ENCODE assay signal across 10 mouse cellular contexts in genomic region chr15:103333738-103334137, GRCm38 (mm10). TPM values are rescaled to one million over a fixed set of nuclear protein-coding genes. Genes with fewer than 3 reads are reported as not detected.
DNase-seq lines count a peak whose midpoint lies in the region; ATAC-seq and TF ChIP-seq lines count a peak whose summit lies in the region.
"Had no signal": no experiment of that assay in that cellular context is flagged by ENCODE, and none has a peak within 500 bp of the region (broad histone marks: within the 10 kb centered on the region; RNA-seq: fewer than 3 reads in every experiment).

No protein-coding gene starts in this region.

- DNase-seq in heart, embryonic 10.5 days (ENCODE audit: low spot score) = no peak
- no peak for DNase-seq in hindbrain, postnatal 0 days (ENCODE audit: low spot score)
- DNase-seq in embryo, embryonic 10.5 days (ENCODE audit: low spot score) = no peak
- no peak for DNase-seq in embryo, embryonic 10 days (ENCODE audit: low spot score)
- no peak for DNase-seq in left cerebral cortex, postnatal 4 days
- DNase-seq: adrenal gland, adult 2 months; thymus, postnatal 14 days had no signal

- intact Hi-C loops in left cerebral cortex, postnatal 4 days (cut with DNase I) = no loop called here

- 64% methylated on average over 5 of the region's 5 CpGs for WGBS in heart, embryonic 10.5 days
- 70% methylated on average over 5 of the region's 5 CpGs for whole genome bisulfite sequencing in heart, embryonic 12.5 days
- 60% methylated on average over 5 of the region's 5 CpGs for WGBS in hindbrain, postnatal 0 days
- 34% methylated on average over 5 of the region's 5 CpGs for WGBS in midbrain, embryonic 13.5 days

- peak overlapping the region; percentile 60; the same call in 1 of the 2 replicates for H3K27ac ChIP-seq in heart, embryonic 10.5 days
- H3K27ac ChIP-seq in heart, embryonic 12.5 days (ENCODE audit: poor library complexity, severe bottlenecking) = no peak overlapping the region
- peak overlapping the region; percentile 97 for H3K27ac ChIP-seq in bone marrow macrophage, adult 2 months (ENCODE audit: insufficient read depth, low read depth, low read length)
- H3K27ac ChIP-seq in hindbrain, postnatal 0 days = peak overlapping the region; percentile 20; the same call in 1 of the 2 replicates
- H3K27ac ChIP-seq in midbrain, embryonic 13.5 days = peak overlapping the region; percentile 44; the same call in 1 of the 2 replicates

- TF ChIP-seq POLR2A in bone marrow macrophage, adult 2 months (IDR thresholded peaks at IDR 0.05; ENCODE audit: borderline replicate concordance, low read depth, low read length) = no peak

- peaks cover 42% of the 10 kb centered on the region for H3K4me1 ChIP-seq in heart, embryonic 10.5 days
- peaks cover 29% of the 10 kb centered on the region for H3K4me1 ChIP-seq in heart, embryonic 12.5 days (replicated peaks)
- peaks cover 41% of the 10 kb centered on the region for H3K4me1 ChIP-seq in bone marrow macrophage, adult 2 months (ENCODE audit: control insufficient read depth, insufficient read depth, low read length)
- H3K4me1 ChIP-seq in hindbrain, postnatal 0 days (ENCODE audit: insufficient read depth, low read length) = no peaks in the 10 kb centered on the region
- H3K4me1 ChIP-seq in midbrain, embryonic 13.5 days (replicated peaks) = peaks cover 47% of the 10 kb centered on the region

- H3K4me3 ChIP-seq in heart, embryonic 10.5 days = no peak overlapping the region
- H3K4me3 ChIP-seq in heart, embryonic 12.5 days = no peak overlapping the region
- H3K4me3 ChIP-seq in bone marrow macrophage, adult 2 months (ENCODE audit: insufficient read depth, low read length) = peak overlapping the region; percentile 70
- no peak overlapping the region for H3K4me3 ChIP-seq in hindbrain, postnatal 0 days (ENCODE audit: low read length)
- H3K4me3 ChIP-seq in midbrain, embryonic 13.5 days (replicated peaks) = no peak overlapping the region

- no peak for ATAC-seq in heart, embryonic 12.5 days (ENCODE audit: insufficient number of reproducible peaks, low FRiP score)
- ATAC-seq in hindbrain, postnatal 0 days = peak; percentile 19; the same call in 1 of the 2 replicates
- peak; percentile 3; the same call in 1 of the 2 replicates for ATAC-seq in midbrain, embryonic 13.5 days

- H3K27me3 ChIP-seq in heart, embryonic 10.5 days (ENCODE audit: insufficient read depth, poor library complexity, severe bottlenecking) = peaks cover 33% of the 10 kb centered on the region
- peaks cover 38% of the 10 kb centered on the region for H3K27me3 ChIP-seq in heart, embryonic 12.5 days (replicated peaks)
- H3K27me3 ChIP-seq in hindbrain, postnatal 0 days (ENCODE audit: insufficient read depth, low read length) = no peaks in the 10 kb centered on the region
- H3K27me3 ChIP-seq in midbrain, embryonic 13.5 days = peaks cover 15% of the 10 kb centered on the region

- no peak overlapping the region for H3K4me2 ChIP-seq in heart, embryonic 12.5 days
- H3K4me2 ChIP-seq in hindbrain, postnatal 0 days (ENCODE audit: low read depth, low read length) = no peak overlapping the region
- peak overlapping the region; percentile 20; the same call in 1 of the 2 replicates for H3K4me2 ChIP-seq in midbrain, embryonic 13.5 days (replicated peaks)

- no peaks in the 10 kb centered on the region for H3K9me3 ChIP-seq in heart, embryonic 10.5 days
- no peaks in the 10 kb centered on the region for H3K9me3 ChIP-seq in heart, embryonic 12.5 days (replicated peaks)
- no peaks in the 10 kb centered on the region for H3K9me3 ChIP-seq in hindbrain, postnatal 0 days (ENCODE audit: low read length)
- no peaks in the 10 kb centered on the region for H3K9me3 ChIP-seq in midbrain, embryonic 13.5 days

- H3K9ac ChIP-seq in heart, embryonic 12.5 days = no peak overlapping the region
- no peak overlapping the region for H3K9ac ChIP-seq in hindbrain, postnatal 0 days (replicated peaks; ENCODE audit: low read length)
- peak overlapping the region; percentile 28; the same call in 1 of the 2 replicates for H3K9ac ChIP-seq in midbrain, embryonic 13.5 days (replicated peaks)

- TF ChIP-seq CTCF in bone marrow macrophage, adult 2 months (IDR thresholded peaks at IDR 0.05; ENCODE audit: low read depth, low read length) = no peak
- TF ChIP-seq CTCF in hindbrain, postnatal 0 days (IDR thresholded peaks at IDR 0.05; ENCODE audit: low read depth) = no peak

- H3K36me3 ChIP-seq in heart, embryonic 10.5 days = no peaks in the 10 kb centered on the region
- H3K36me3 ChIP-seq in heart, embryonic 12.5 days = no peaks in the 10 kb centered on the region
- H3K36me3 ChIP-seq in hindbrain, postnatal 0 days (ENCODE audit: insufficient read depth, low read length) = no peaks in the 10 kb centered on the region
- H3K36me3 ChIP-seq in midbrain, embryonic 13.5 days = no peaks in the 10 kb centered on the region

RNA-seq across cellular contexts. Expression of gene Zfp385a, which starts 6.2 kb away (rescaled TPM):
- 8.9 and 15.8 TPM in 2 replicates for polyA plus RNA-seq in heart, embryonic 10.5 days (2016; fragmentation: Nextera tagmentation; extraction: Ambion mirVana)
- polyA plus RNA-seq in heart, embryonic 12.5 days (2016; fragmentation: Nextera tagmentation; extraction: Ambion mirVana) = 9.2 and 10.3 TPM in 2 replicates
- polyA plus RNA-seq in bone marrow macrophage, adult 2 months (2012; ENCODE audit: insufficient read depth, insufficient read length, missing spikeins) = 73.0 and 86.1 TPM in 2 replicates
- total RNA-seq in hindbrain, postnatal 0 days (2014; rRNA removed) = 20.6 and 25.8 TPM in 2 replicates
- polyA plus RNA-seq in hindbrain, postnatal 0 days (2015; fragmentation: Nextera tagmentation; extraction: Ambion mirVana) = 19.8 and 23.1 TPM in 2 replicates
- polyA plus RNA-seq in midbrain, embryonic 13.5 days (2015; fragmentation: Nextera tagmentation; extraction: Ambion mirVana) = 15.1 and 17.9 TPM in 2 replicates
- 10 to 100 TPM; 47.8 to 52.7 TPM for total RNA-seq in left cerebral cortex, postnatal 4 days (2021)

RNA-seq across cellular contexts. Expression of gene Gpr84, which starts 23.3 kb away (rescaled TPM):
- 0.35 TPM in 1 of 2 replicates, not detected in the other for polyA plus RNA-seq in heart, embryonic 10.5 days (2016; fragmentation: Nextera tagmentation; extraction: Ambion mirVana)
- polyA plus RNA-seq in heart, embryonic 12.5 days (2016; fragmentation: Nextera tagmentation; extraction: Ambion mirVana) = 0.17 and 0.29 TPM in 2 replicates
- 1.4 and 2.7 TPM in 2 replicates for polyA plus RNA-seq in bone marrow macrophage, adult 2 months (2012; ENCODE audit: insufficient read depth, insufficient read length, missing spikeins)
- total RNA-seq in hindbrain, postnatal 0 days (2014; rRNA removed) = 0.58 and 0.86 TPM in 2 replicates
- polyA plus RNA-seq in hindbrain, postnatal 0 days (2015; fragmentation: Nextera tagmentation; extraction: Ambion mirVana) = 0.30 and 0.37 TPM in 2 replicates
- 0.18 and 0.94 TPM in 2 replicates for polyA plus RNA-seq in midbrain, embryonic 13.5 days (2015; fragmentation: Nextera tagmentation; extraction: Ambion mirVana)
- under 1 TPM; 0.44 to 0.46 TPM for total RNA-seq in left cerebral cortex, postnatal 4 days (2021)
- total RNA-seq: adrenal gland, adult 2 months had no signal

RNA-seq across cellular contexts. Expression of gene Itga5, which starts 32.8 kb away (rescaled TPM):
- polyA plus RNA-seq in heart, embryonic 10.5 days (2016; fragmentation: Nextera tagmentation; extraction: Ambion mirVana) = 60.6 and 98.7 TPM in 2 replicates
- polyA plus RNA-seq in heart, embryonic 12.5 days (2016; fragmentation: Nextera tagmentation; extraction: Ambion mirVana) = 111 and 115 TPM in 2 replicates
- 34.0 and 37.3 TPM in 2 replicates for polyA plus RNA-seq in bone marrow macrophage, adult 2 months (2012; ENCODE audit: insufficient read depth, insufficient read length, missing spikeins)
- 8.2 and 8.3 TPM in 2 replicates for total RNA-seq in hindbrain, postnatal 0 days (2014; rRNA removed)
- polyA plus RNA-seq in hindbrain, postnatal 0 days (2015; fragmentation: Nextera tagmentation; extraction: Ambion mirVana) = 4.9 and 5.0 TPM in 2 replicates
- polyA plus RNA-seq in midbrain, embryonic 13.5 days (2015; fragmentation: Nextera tagmentation; extraction: Ambion mirVana) = 6.8 and 7.8 TPM in 2 replicates
- 1 to 10 TPM; 7.4 to 7.6 TPM for total RNA-seq in left cerebral cortex, postnatal 4 days (2021)
